Mouse (Mus musculus) embryonic facial prominence, embryonic 15.5 days (tissue): ENCODE measurements around the gene Slc23a2. TPM values are rescaled to one million over a fixed set of nuclear protein-coding genes. Genes with fewer than 3 reads are reported as not detected.

Source experiments
- polyA plus RNA-seq: library from polyadenylated mRNA; unstranded; fragments of >200 nt; fragmentation: Nextera tagmentation; extraction: Ambion mirVana; gene quantifications from 2 replicates; pipeline ENCODE4 v1.2.1, GENCODE M21; 2015

Slc23a2 gene
- polyA plus RNA-seq, 1 experiment from 2014 or later: 14.0 TPM

Other genes starting within 250 kb of the Slc23a2 start
- gene Prnp, start 235.2 kb downstream of the Slc23a2 start, polyA plus RNA-seq: 85.5 and 85.8 TPM in 2 replicates
- gene Prn, start 235.2 kb downstream of the Slc23a2 start, polyA plus RNA-seq: not detected in 2 replicates
- 48.0 and 50.5 TPM in 2 replicates for gene Prnd, start 194.2 kb downstream of the Slc23a2 start, polyA plus RNA-seq
- gene Rassf2, start 114.8 kb downstream of the Slc23a2 start, polyA plus RNA-seq: 14.8 and 17.0 TPM in 2 replicates
- 52.8 and 53.8 TPM in 2 replicates for gene Tmem230, start 102.7 kb upstream of the Slc23a2 start, polyA plus RNA-seq
- gene Pcna, start 108.2 kb upstream of the Slc23a2 start, polyA plus RNA-seq: 197 and 209 TPM in 2 replicates
- gene Cds2, start 118.0 kb upstream of the Slc23a2 start, polyA plus RNA-seq: 16.9 and 19.3 TPM in 2 replicates
- gene Prokr2, start 240.3 kb upstream of the Slc23a2 start, polyA plus RNA-seq: 1.6 and 2.6 TPM in 2 replicates